Mouse (Mus musculus) adipocyte (in vitro differentiated cells): Measurements from ENCODE around the gene Fhl4.

Experiments
- DNase-seq: peaks from one replicate; pipeline ENCODE4 v3.0.0-alpha.2; 2016; ENCODE audit warnings: low spot score

Fhl4 gene

DNA sequence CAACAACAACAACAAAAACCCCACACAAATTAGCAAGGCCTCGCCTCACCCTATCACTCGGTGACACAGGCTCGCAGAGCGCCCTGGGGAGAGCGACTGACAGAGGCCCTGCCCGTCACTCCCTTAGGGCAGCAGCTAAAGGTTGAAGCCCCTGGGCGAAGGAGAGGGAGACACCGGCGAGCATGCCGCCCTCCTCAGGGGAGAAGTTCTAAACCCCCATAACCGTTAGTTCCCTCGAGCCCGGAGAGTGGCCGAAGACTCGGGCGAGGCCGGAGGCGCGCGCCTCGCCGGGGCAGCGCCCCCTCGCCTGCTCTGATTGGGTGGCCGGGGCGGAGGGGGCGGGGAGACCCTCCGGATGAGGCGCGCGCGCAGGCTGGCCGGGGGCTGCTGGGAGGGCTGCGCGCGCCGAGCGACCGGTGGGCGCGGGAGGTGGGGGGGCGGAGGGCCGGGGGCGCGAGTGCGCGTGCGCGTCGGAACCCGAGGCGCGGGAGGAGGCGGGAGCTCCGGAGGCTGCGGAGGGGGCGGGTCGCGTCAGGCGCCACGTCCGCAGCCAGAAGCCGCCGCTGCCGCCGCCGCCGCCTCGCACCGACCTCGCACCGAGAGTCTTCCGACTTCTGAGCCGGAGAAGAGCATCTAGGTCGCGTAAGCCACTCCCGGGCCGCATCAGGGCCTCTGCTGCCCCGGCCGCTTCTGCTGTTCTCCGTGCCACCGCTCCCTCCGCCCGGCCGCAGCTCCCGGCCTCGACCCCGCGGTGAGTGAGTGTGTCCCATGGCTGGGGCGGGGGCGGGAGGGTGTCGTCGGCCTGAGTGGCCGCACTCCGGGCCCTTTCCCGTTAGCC is at the start of gene Fhl4, which contains the start of gene Tmem263:
Gene Fhl4, minus strand, starts transcription at position 249 of the 838 bp plus-strand sequence.
Gene Tmem263, plus strand, starts transcription at position 381 of the 838 bp plus-strand sequence.
- peak; percentile 60 for DNase-seq

DNA sequence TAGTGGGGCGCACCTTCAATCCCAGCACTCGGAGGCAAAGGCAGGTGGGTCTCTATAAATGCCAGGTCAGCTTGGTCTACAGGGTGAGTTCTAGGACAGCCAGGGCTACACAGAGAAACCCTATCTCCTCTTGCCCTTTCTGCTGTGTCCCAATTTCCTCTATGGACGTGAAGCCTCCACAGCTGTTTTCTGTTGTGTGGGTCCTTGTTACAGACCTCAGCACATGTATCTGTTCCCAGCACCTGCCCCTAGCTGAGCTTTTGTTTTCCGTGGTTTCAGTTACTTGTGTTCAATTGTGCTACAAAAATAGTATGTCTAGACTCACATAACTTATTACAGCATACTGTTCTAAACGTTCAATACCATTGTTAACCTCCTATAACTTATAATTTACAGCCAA is 46.9 kb upstream of the Fhl4 start:
- DNase-seq, result no peak

DNA sequence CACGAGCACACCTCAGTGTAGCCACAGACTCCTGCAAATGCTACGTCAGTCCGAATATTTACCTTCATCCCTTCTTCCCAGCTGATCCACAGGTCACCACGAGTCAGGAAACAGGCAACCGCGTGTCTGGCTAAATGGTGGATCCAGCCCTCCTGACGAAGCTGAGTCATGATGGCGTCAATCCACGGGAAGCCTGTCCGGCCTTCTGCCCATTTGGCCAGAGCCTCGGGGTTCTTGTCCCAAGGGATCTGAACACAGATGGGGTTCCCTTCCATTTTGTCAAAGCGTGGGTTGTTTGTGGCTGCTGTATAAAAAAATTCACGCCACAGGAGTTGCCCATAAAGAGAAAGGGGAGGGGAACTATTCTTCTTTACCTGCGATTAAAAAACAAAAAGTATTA is 44.0 kb upstream of the Fhl4 start:
- no peak for DNase-seq

DNA sequence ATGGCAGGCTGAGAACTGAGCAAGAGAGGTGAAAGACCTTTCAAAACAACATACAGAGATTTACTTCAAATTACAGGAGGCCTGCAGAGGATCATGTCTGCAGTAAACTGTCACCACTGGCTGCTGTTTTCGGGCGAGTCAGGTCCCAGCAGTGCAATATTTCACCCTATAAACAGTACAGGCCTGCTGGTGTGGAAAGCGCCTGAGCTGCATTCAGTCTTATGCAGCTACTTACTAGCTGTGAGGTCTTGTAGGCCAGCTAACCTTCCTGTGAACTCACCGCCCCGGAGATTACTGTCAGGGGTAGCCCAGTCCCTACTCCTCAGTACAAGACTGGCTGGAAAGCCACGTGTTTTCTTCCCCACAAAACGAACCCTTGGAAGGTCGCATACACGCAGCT is 39.2 kb upstream of the Fhl4 start:
- no peak for DNase-seq

DNA sequence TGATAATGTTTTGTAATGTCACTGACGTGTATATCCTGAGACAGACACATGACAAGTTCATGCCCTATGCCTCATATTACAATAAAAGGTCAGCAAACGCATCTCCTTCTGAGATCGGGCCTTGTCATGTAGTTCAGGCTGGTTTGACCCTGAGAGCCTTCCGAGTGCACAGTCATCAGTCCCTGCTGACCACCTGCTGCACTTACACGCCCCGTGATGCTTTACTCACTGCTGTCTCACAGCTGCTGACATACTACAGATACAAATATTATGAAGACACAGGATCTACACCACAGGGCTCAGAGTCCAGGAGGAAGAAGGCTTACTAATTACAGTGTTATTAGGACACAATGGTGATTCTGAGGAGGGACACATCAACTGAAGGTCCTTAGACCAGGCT is 34.3 kb upstream of the Fhl4 start:
- DNase-seq, result no peak

DNA sequence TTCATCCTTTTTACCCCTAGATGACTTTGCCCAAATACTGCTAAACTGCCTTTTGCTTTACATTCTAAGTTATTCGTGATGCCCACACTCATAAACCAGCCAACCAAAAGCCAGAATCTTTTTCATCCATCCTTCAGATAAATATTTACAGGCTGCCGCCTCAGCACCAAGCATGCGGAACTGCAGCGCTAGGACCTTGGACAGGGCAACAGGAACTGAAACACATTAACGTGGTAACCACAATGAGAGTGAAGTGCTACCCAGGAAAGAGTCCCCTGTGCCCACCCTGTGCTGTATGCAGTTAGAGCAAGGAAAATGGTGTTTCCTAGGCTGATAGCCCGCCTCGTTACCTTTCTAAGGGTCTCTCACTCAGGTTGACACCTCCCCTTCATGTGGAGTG is 26.2 kb upstream of the Fhl4 start:
- DNase-seq, result no peak

DNA sequence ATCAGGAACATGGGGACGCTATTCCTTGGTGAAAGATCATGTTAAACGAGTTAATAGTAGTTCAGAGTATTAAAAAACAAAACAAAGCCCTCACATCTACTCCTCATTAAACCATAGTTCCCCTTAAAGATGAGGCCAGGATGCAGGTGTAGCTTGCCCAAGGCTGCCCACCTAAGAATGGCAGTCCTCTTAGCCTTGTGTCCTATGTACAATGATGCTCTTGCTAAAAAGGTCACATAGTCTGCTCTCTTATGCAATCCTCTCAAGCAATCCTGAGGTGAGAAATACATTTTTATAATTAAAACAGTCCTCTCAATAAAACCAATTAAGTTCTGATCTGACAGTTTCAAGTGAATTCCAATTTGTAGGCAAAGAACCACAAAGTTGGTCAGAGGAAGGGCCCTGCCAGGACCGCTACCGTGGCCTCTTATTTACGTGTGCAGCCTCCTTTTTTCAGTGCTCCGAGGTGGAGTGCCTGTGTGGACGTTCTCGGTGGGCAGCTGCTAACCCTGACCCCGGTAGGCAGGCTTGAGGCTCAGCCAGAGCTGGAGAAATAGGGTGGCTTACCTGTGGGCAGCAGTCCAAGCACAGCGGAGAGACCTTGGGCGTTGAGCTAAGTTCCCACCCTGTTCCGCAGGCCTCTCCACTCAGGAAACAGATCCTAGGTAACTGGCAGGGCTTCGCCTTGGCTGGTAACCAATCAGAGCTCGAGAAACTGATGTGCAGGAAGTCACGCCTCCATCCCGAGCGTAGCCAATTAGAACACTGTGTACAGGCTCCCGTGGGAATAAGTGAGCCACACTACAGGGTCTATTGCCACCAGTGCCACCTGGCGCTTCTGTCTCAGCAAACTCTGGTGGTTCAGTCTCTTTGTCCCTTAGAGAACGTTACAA is 25.3 kb upstream of the Fhl4 start, which contains the start of gene Mterf2:
Gene Mterf2, minus strand, starts transcription at position 633 of the 893 bp plus-strand sequence.
- DNase-seq, result peak; percentile 99

DNA sequence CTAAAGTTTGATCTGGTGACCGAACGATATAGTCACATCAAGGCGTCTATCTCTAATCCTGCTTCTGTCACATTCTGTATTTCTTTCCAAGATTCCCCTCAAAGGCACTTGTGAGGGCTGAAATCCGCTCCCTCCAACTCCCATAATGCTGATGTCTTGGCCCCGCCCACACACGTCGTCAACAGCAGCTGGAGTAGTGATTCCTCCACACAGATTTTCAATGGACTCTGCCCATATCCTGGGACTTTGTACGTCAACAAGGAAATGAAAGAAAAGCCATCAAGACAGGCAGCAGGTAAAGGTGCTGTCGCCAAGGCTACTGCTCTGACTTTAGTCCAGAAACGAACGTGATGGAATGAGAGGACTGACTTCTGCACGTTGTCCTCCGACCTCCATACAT is 22.9 kb upstream of the Fhl4 start:
- no peak for DNase-seq

DNA sequence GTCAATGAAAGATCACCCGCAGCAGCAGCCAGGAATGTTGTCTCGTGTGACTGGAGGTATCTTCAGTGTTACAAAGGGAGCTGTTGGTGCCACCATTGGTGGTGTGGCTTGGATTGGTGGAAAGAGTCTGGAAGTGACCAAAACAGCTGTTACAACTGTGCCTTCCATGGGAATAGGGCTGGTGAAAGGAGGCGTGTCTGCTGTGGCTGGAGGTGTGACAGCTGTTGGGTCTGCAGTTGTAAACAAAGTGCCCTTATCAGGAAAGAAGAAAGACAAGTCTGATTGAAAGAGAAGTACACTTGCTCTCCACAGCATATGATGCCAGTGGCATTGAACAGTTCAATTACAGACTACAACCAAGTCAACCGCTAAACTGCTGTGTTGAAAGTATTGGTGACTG is 12.1 kb upstream of the Fhl4 start:
- DNase-seq, result no peak

DNA sequence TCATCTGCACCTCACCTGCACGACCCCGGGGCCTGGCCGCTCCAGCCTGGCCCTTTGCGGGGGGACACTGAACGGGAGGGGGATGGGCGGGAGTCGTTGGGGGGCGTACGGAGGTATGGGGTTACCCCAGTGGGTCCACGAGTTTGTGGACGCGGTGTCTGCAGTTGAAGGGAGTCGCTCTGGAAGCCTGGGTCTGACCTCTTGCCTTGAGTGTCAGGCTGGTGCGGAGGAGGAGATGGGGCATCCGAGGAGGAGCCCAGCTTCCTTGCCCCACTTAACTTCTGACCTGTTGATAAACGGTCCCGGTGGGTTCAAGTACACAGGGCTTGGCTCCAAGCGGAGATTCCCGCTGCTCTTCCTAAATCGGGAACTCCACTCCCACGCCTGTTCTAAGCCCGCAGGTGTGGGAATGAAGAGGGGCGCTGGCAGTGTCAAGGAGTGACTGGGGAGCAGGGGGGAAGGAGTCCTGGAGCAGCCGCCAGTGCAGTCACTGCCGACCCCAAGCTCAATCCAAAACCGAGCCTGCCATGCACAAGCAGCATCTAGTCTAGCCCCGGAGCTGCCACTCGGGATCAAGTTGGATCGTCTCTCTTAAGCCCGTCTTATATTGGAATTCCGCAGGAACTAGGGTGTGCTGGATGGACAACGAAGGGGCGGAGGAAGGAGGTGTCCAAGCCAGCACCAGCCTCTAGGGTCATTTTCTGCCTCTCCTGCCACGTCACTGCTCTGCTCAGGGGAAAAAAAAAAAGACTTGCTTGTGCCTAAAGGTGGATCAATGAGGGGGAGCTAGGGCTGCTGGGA is 990 bp upstream of the Fhl4 start:
- peak; percentile 49 for DNase-seq

DNA sequence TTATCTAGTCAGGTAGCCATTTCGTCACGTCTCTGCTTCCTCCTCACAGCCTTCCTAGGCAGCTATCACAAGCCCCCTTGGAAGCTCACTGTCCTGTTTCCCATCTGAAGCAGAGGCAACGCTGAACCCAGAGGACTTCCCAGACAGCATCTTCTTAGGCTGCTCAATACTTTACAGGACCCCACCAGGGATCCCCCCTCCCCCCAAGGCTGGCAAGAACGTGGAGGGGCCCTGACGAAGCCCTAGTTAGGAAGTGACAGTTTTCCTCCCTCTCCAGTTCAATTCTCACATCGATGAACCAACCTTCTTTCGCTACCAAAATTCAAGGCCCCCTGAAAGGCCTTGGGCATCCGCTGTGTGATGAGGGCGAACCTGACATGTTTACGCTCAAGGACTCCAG is 454 bp downstream of the Fhl4 start:
- no peak for DNase-seq

DNA sequence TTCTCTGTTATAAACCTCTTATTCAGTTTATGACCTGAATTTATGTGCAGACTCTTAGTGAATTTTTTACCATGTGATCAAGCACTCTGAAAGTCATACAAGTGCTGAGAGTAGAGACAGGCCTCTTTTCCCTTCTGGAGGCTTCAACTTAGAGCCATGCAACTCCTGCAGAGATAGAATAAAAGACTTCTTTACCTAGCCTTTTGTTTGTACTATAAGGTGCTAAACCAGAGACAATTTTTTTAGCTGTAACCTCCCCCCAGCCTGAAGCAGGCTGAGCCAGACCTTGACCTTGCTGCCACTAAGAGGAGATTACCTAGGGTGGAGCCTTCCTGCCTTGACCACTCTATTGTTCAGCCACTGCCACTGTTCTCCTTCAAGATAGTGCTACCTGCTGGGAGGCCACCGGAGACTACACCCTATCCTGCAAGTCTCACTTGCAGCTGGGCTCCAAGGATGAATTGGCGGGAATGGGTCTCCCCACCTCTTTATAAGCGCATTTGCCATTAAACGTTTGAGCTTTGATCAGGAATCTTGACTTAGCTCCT is 30.6 kb downstream of the Fhl4 start:
- DNase-seq, result no peak

DNA sequence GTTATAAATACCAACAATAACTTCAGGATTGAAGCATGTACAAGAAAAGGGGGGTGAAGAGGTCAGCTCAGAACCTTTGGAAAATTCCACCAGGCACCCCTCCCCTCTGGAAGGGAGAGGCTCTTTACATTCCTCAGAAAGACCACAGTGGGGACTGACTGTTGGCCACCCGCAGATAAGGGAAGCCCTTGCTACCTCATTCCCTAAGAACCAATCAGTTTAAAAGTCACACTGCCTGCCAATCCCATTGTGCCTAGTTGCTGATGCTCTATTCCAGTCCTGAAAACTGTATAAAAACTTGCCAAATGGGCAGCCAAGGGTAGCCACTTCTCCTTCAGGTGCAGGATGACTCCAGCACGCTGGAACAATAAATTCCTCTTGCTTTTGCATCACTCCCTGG is 47.4 kb downstream of the Fhl4 start:
- no peak for DNase-seq

DNA sequence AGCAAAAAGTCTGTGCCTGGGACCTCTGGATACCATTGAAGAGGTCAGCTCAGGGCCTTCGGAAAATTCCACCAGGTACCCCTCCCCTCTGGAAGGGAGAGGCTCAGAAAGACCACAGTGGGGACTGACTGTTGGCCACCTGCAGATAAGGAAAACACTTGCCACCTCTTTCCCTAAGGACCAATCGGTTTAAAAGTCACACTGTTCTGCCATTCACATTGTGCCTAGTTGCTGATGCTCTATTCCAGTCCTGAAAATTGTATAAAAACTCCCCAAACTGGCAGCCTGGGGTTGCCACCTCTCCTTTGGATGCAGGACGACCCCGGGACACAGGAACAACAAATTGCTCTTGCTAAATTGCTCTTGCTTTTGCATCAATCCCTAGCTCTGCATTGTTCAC is 49.8 kb downstream of the Fhl4 start:
- no peak for DNase-seq

DNA sequence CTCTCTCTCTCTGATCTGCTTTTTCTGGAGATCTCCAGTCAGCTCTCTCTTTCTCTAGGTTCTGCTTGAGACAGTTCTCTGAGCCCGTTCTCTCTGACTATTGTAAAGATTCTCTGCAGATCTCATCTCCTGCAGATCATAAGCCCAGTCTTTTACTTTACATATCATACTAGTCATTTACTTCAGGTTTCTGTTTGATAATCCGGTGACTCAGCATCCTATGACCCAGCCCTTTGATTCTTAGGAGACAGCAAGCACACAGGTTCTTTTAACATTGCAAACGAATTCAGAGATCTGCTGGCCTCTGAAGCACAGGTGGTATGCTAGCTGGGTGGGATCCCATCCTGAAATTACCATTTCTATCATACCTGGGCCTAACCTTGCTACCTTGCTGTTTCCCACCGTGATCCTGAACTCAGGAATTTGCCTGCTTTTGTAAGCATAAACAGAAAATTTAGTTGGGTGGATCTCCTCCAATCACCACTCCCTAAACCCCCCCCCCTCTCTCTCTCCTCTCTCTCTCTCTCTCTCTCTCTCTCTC is 51.6 kb downstream of the Fhl4 start:
- no peak for DNase-seq

DNA sequence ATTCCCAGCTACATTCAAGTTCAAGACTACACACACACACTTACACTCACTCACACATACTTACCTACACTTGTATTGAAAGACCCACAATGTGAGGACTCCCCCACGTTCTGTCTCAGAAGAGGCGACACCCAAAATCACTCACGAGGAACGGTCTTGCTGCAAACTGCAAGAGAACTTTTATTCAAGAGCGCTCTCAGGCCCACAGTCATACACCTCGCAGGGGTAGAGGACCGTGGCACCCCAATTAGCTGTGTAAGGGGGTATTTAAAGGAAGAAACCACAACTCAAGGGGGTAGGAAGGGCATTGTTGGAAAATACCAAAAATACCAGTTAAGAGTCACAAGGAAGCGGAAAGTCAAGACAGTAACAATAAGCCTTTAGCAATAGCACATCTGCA is 54.3 kb downstream of the Fhl4 start:
- no peak for DNase-seq

DNA sequence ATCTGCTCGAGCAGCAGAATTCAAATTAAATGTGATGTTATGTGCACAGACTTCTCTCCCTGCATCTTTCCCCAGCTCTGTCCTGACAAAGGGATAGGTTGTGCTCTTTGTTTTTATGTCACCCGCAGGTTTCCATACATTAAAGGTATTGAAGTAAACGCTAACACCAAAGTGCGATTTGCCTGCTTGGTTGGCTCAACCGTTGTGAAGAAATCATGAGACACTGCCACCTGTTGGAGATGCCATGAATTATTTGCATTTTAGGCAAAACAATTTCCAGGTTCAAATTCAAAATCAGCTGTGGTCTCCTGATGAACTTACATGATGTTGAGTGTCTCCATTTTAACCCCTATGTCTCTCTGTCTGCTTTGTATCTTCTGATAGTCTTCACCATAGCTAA is 55.7 kb downstream of the Fhl4 start:
- DNase-seq, result peak; percentile 42
